In the genomic region with DNA sequence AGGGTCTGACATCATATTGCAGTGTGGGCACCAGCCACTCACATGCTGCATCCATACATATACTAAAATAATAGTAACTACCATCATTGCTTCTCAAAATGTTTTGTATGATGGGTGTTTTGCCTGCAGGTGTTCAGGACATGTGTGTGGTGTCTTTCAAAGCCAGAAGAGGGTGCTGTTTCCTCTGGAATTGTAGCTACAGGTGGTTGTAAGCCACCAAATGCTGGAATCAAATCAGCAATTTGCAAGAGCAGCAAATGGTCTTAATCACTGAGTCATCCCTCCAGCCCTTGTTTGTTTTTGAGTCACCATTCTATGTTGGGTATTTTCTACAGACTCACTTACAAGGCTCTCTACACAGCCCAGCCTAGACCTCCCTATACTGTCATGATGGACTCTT, we compare ENCODE assay signal across 8 mouse cellular contexts. TPM values are rescaled to one million over a fixed set of nuclear protein-coding genes. Genes with fewer than 3 reads are reported as not detected.
DNase-seq lines count a peak whose midpoint lies in the region; ATAC-seq and TF ChIP-seq lines count a peak whose summit lies in the region.

No protein-coding gene starts in this region.

- no peaks in the 10 kb centered on the region for H3K27me3 ChIP-seq in liver, adult 2 months (ENCODE audit: control insufficient read depth, insufficient read depth, low read length)
- no peaks in the 10 kb centered on the region for H3K27me3 ChIP-seq in liver, embryonic 12.5 days (replicated peaks)

- ATAC-seq in liver, embryonic 12.5 days = no peak

- H3K9ac ChIP-seq in liver, adult 2 months (ENCODE audit: low read depth, low read length) = no peak overlapping the region
- no peak overlapping the region for H3K9ac ChIP-seq in liver, embryonic 12.5 days

- DNase-seq in liver, adult 2 months (ENCODE audit: extremely low read depth, low read depth, low spot score) = peak; percentile 77
- DNase-seq in T-cell, adult 2 months (ENCODE audit: low spot score) = peak; percentile 19
- peak; percentile 30 for DNase-seq in forelimb bud, embryonic 11.5 days (ENCODE audit: low read depth, low spot score)
- peak; percentile 45 for DNase-seq in naive thymus-derived CD4-positive, alpha-beta T cell, adult 2 months (ENCODE audit: low read depth)
- DNase-seq in right cerebral cortex, postnatal 4 days = no peak
- DNase-seq in frontal cortex, postnatal 14 days (ENCODE audit: low spot score in 2 of 2) = no peak
- DNase-seq in frontal cortex, postnatal 36 days (ENCODE audit: low spot score in 2 of 2) = no peak

- peaks cover 8% of the 10 kb centered on the region; the same call in 1 of the 2 replicates for H3K36me3 ChIP-seq in liver, adult 2 months (ENCODE audit: control insufficient read depth, insufficient read depth, low read length)
- H3K36me3 ChIP-seq in liver, embryonic 12.5 days = peaks cover 21% of the 10 kb centered on the region

- H3K4me2 ChIP-seq in liver, embryonic 12.5 days = no peak overlapping the region

- H3K9me3 ChIP-seq in liver, embryonic 12.5 days (replicated peaks) = no peaks in the 10 kb centered on the region

- no peak for TF ChIP-seq POLR2A in liver, adult 2 months (IDR thresholded peaks at IDR 0.05; ENCODE audit: extremely low read depth, insufficient read depth, low read length)

- TF ChIP-seq CTCF in liver, adult 2 months (IDR thresholded peaks at IDR 0.05; ENCODE audit: low read depth, low read length) = peak; percentile 23; the same call in 1 of the 2 replicates

- H3K4me1 ChIP-seq in liver, adult 2 months (ENCODE audit: control insufficient read depth, insufficient read depth, low read length) = peaks cover 8% of the 10 kb centered on the region; the same call in 1 of the 2 replicates
- peaks cover 25% of the 10 kb centered on the region for H3K4me1 ChIP-seq in liver, embryonic 12.5 days

- H3K4me3 ChIP-seq in liver, adult 2 months (ENCODE audit: insufficient read depth, low read depth, low read length) = no peak overlapping the region
- H3K4me3 ChIP-seq in liver, embryonic 12.5 days = no peak overlapping the region

- peaks cover 6% of the 10 kb centered on the region; the same call in 1 of the 2 replicates for H3K79me2 ChIP-seq in liver, adult 2 months (ENCODE audit: control insufficient read depth, insufficient read depth, low read length)

- H3K27ac ChIP-seq in liver, adult 2 months (replicated peaks; ENCODE audit: insufficient read depth, low read depth, low read length) = no peak overlapping the region
- H3K27ac ChIP-seq in liver, embryonic 12.5 days = no peak overlapping the region

RNA-seq across cellular contexts. Expression of a gene that starts 1.8 kb away (rescaled TPM):
- 246 and 264 TPM in 2 replicates for total RNA-seq in liver, adult 2 months (2014; rRNA removed)
- 266 and 271 TPM in 2 replicates for polyA plus RNA-seq in liver, adult 2 months (2012; rRNA removed)
- polyA plus RNA-seq in liver, embryonic 12.5 days (2016; fragmentation: Nextera tagmentation; extraction: Ambion mirVana) = 207 and 214 TPM in 2 replicates

RNA-seq across cellular contexts. Expression of a gene that starts 44.3 kb away (rescaled TPM):
- 631 and 642 TPM in 2 replicates for total RNA-seq in liver, adult 2 months (2014; rRNA removed)
- 641 and 744 TPM in 2 replicates for polyA plus RNA-seq in liver, adult 2 months (2012; rRNA removed)
- polyA plus RNA-seq in liver, embryonic 12.5 days (2016; fragmentation: Nextera tagmentation; extraction: Ambion mirVana) = 53.9 and 54.0 TPM in 2 replicates

RNA-seq across cellular contexts. Expression of a gene that starts 51.2 kb away (rescaled TPM):
- 6.3 and 6.8 TPM in 2 replicates for total RNA-seq in liver, adult 2 months (2014; rRNA removed)
- polyA plus RNA-seq in liver, adult 2 months (2012; rRNA removed) = 6.4 and 9.9 TPM in 2 replicates
- 5.2 and 5.3 TPM in 2 replicates for polyA plus RNA-seq in liver, embryonic 12.5 days (2016; fragmentation: Nextera tagmentation; extraction: Ambion mirVana)

Comparison
In these comparisons a context has a peak if more than half of its experiments do, and no peak if none do; other contexts are left out.
1. RNA of a gene that starts 44.3 kb away (polyA plus RNA-seq): 641 to 744 TPM in liver, adult 2 months; 53.9 to 54.0 TPM in liver, embryonic 12.5 days; every median in the first group is over 10 times any median in the second.
2. DNase-seq: peak in liver, adult 2 months (single experiment), T-cell, adult 2 months (single experiment), forelimb bud, embryonic 11.5 days (single experiment) and naive thymus-derived CD4-positive, alpha-beta T cell, adult 2 months (single experiment); none in right cerebral cortex, postnatal 4 days (single experiment), frontal cortex, postnatal 14 days (0 of 2) and frontal cortex, postnatal 36 days (0 of 2).